Mouse (Mus musculus): Measurements from ENCODE around the gene Egfr. TPM values are rescaled to one million over a fixed set of nuclear protein-coding genes. Genes with fewer than 3 reads are reported as not detected.
A peak's percentile ranks its signal among the peaks of the same experiment; 100 is the strongest.

Gene Egfr
- polyA plus RNA-seq, 1 experiment from 2014 or later, result 21.8 TPM

DNA sequence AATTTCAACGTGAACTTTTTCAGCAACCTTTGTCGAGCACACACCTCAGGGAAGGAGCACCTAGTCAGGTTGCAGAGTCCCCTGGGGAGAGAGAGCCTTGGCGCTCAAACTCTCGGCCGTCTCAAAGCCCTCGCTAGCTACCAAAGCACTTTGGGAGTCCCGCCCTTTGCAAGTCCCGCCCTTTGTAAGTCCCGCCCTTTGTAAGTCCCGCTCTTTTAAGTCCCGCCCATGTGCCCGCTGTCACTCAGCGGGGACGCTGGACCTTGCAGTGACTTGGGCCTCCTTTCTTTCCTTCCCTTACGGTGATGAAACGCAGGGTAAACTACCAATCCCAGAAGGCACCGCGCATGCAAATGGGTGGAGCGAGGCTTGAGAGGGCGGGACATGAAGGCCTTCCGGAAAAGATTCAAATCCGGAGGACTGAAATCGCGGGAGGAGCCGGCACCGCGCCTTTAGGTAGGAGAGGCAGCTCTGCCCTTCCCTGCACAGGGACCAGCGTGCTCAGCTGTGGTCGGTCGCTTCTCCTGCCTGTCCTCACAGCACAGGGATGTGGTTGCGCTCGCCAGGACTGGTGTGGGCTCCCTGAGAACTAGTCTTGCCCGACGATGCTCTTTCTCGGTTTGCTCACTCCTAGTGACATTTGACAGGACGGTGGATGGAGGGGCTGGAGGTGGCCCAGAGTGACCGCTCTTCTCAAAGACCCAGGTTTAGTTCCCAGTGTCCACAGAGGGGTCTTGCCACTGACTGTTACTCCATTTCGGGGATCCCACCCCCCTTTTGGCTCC, 199.2 kb downstream of the Egfr start, which contains the start of gene Fbxo48:
Gene Fbxo48, plus strand, starts transcription at position 400 of the 785 bp plus-strand sequence.
- peak within 1 kb of the TSS; percentile 58 for H3K9ac ChIP-seq (replicated peaks; ENCODE audit: low read depth, low read length)
- H3K27me3 ChIP-seq (ENCODE audit: control insufficient read depth, insufficient read depth, low read length), result no peaks in the 10 kb centered on the region
- H3K4me1 ChIP-seq (ENCODE audit: control insufficient read depth, insufficient read depth, low read length), result peaks cover 10% of the 10 kb centered on the region; the same call in 1 of the 2 replicates
- WGBS, result under 1% methylated on average over 38 of the region's 38 CpGs
- H3K36me3 ChIP-seq (ENCODE audit: control insufficient read depth, insufficient read depth, low read length), result no peaks in the 10 kb centered on the region; the same call in 1 of the 2 replicates
- no peaks in the 10 kb centered on the region for H3K9me3 ChIP-seq (ENCODE audit: control insufficient read depth, low read depth, low read length)
- peak within 1 kb of the TSS; percentile 80 for H3K4me2 ChIP-seq (replicated peaks; ENCODE audit: low read depth, low read length)
- H3K27ac ChIP-seq (ENCODE audit: low read length), result no peak within 1 kb of the TSS
- peak within 1 kb of the TSS; percentile 68 for H3K4me3 ChIP-seq (ENCODE audit: low read depth, low read length)
- peak; percentile 100 for ATAC-seq (ENCODE audit: insufficient number of reproducible peaks, insufficient read depth, low FRiP score, low read depth)

DNA sequence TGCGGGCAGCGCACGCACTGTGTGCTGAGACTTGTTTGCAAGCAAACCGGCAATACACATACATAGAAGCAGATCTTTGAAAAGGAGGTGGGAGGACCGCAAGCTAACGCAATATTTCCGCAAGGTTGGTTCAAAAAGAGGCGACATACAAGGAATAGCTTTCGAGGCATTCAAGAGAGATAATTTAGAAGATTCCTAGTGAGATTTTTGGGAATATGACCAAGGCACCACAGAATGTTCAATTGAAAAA, 199.7 kb downstream of the Egfr start:
- H3K4me1 ChIP-seq (ENCODE audit: control insufficient read depth, insufficient read depth, low read length), result peaks cover 10% of the 10 kb centered on the region; the same call in 1 of the 2 replicates
- H3K4me3 ChIP-seq (ENCODE audit: low read depth, low read length), result peak overlapping the region; percentile 68
- no peaks in the 10 kb centered on the region for H3K27me3 ChIP-seq (ENCODE audit: control insufficient read depth, insufficient read depth, low read length)
- H3K9me3 ChIP-seq (ENCODE audit: control insufficient read depth, low read depth, low read length), result no peaks in the 10 kb centered on the region
- no peak overlapping the region for H3K27ac ChIP-seq (ENCODE audit: low read length)
- ATAC-seq (ENCODE audit: insufficient number of reproducible peaks, insufficient read depth, low FRiP score, low read depth), result no peak
- H3K9ac ChIP-seq (replicated peaks; ENCODE audit: low read depth, low read length), result peak overlapping the region; percentile 58
- no peaks in the 10 kb centered on the region; the same call in 1 of the 2 replicates for H3K36me3 ChIP-seq (ENCODE audit: control insufficient read depth, insufficient read depth, low read length)
- H3K4me2 ChIP-seq (replicated peaks; ENCODE audit: low read depth, low read length), result peak overlapping the region; percentile 80
- 6% methylated on average over 9 of the region's 9 CpGs for WGBS

DNA sequence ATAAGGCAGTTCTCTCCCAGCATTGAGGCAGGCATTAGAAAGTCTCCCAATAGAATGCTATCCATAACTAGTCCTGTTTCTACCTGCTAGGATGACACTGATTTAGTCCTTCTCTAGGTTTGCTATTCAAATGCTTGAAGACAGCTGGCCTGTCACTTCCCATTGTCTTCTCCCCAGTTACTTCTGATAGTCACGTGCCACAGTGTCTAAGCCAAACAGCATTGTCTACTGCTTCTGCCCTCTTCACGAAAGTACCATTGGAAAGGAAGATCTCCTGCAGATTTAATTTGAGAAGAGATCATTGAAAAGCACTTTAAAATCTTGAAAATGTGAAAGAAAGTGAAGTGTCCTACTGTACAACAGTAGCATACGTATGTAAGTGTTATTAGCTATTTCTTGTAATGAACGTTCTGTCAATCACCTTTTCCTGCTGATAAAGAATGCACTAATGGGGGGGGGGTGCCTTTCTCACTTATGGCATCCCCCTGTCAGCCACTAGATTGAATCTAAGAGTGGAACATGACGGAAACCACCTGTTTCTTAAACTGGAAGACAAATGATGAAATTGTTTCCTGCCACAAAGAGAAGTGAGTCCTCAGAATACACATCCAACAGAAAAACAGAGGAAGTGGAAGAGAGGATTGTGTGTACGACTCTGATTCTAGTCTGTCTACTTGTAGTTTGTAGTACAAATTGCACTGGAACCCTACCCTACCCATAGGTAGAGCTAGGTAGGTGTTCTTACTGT, 204.3 kb downstream of the Egfr start:
- Histone ChIP-seq H3K4me1 (ENCODE audit: control insufficient read depth, insufficient read depth, low read length) (peaks cover 7% of the 10 kb centered on the region; the same call in 1 of the 2 replicates), H3K27ac (ENCODE audit: low read length) (no peak overlapping the region), H3K36me3 (ENCODE audit: control insufficient read depth, insufficient read depth, low read length) (no peaks in the 10 kb centered on the region; the same call in 1 of the 2 replicates), H3K9ac (replicated peaks; ENCODE audit: low read depth, low read length) (no peak overlapping the region), H3K4me2 (replicated peaks; ENCODE audit: low read depth, low read length) (no peak overlapping the region), H3K4me3 (ENCODE audit: low read depth, low read length) (no peak overlapping the region), H3K9me3 (ENCODE audit: control insufficient read depth, low read depth, low read length) (no peaks in the 10 kb centered on the region), H3K27me3 (ENCODE audit: control insufficient read depth, insufficient read depth, low read length) (no peaks in the 10 kb centered on the region)
- no peak for ATAC-seq (ENCODE audit: insufficient number of reproducible peaks, insufficient read depth, low FRiP score, low read depth)
- 83% methylated on average over 6 of the region's 6 CpGs for WGBS

DNA sequence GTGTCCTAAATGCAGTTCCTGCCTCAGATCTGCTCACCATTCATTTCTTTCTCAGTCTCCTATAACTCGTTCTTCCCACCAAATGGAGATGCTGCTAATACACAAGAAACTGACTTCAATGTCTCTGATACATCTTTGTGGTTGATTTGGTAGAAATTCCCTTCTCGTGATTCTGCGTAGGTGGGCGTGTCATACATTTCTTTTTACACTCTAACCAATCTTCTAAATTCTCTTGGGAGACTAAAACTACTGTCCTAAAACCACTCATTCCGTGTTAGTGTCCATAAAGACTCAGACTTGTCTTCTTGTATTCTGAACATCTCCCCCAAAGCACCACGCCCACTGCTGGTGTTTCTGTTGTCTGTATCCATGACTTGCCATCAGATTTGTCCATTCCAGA, 205.0 kb downstream of the Egfr start:
- no peaks in the 10 kb centered on the region for H3K27me3 ChIP-seq (ENCODE audit: control insufficient read depth, insufficient read depth, low read length)
- H3K9me3 ChIP-seq (ENCODE audit: control insufficient read depth, low read depth, low read length), result no peaks in the 10 kb centered on the region
- H3K4me1 ChIP-seq (ENCODE audit: control insufficient read depth, insufficient read depth, low read length), result peaks cover 5% of the 10 kb centered on the region; the same call in 1 of the 2 replicates
- no peak for ATAC-seq (ENCODE audit: insufficient number of reproducible peaks, insufficient read depth, low FRiP score, low read depth)
- WGBS, result 94% methylated on average over 6 of the region's 6 CpGs
- no peak overlapping the region for H3K4me3 ChIP-seq (ENCODE audit: low read depth, low read length)
- H3K27ac ChIP-seq (ENCODE audit: low read length), result no peak overlapping the region
- H3K9ac ChIP-seq (replicated peaks; ENCODE audit: low read depth, low read length), result no peak overlapping the region
- no peaks in the 10 kb centered on the region; the same call in 1 of the 2 replicates for H3K36me3 ChIP-seq (ENCODE audit: control insufficient read depth, insufficient read depth, low read length)
- no peak overlapping the region for H3K4me2 ChIP-seq (replicated peaks; ENCODE audit: low read depth, low read length)

DNA sequence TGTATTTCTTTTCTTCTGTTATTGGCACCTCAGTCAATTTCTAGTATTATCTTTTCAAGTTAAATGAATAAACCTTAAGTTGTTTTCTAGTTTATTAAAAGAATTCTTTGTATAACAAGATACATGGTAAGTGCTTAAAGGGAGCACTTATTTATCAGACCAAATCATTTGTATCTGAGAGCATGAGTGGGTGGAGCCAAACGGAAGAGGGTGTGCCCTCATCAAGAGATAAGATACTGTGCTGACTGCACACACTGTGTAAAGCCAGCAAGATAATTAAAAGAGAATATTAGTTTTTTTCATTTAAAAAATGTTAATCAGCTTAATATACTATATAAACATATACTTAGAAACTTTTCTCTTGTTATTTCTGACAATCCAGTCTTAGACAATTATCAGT, 206.5 kb downstream of the Egfr start:
- H3K4me3 ChIP-seq (ENCODE audit: low read depth, low read length), result no peak overlapping the region
- H3K27ac ChIP-seq (ENCODE audit: low read length), result no peak overlapping the region
- ATAC-seq (ENCODE audit: insufficient number of reproducible peaks, insufficient read depth, low FRiP score, low read depth), result no peak
- 84% methylated on average over 1 of the region's 1 CpGs for WGBS
- no peaks in the 10 kb centered on the region for H3K27me3 ChIP-seq (ENCODE audit: control insufficient read depth, insufficient read depth, low read length)
- H3K36me3 ChIP-seq (ENCODE audit: control insufficient read depth, insufficient read depth, low read length), result no peaks in the 10 kb centered on the region; the same call in 1 of the 2 replicates
- no peak overlapping the region for H3K9ac ChIP-seq (replicated peaks; ENCODE audit: low read depth, low read length)
- no peak overlapping the region for H3K4me2 ChIP-seq (replicated peaks; ENCODE audit: low read depth, low read length)
- H3K4me1 ChIP-seq (ENCODE audit: control insufficient read depth, insufficient read depth, low read length), result no peaks in the 10 kb centered on the region
- H3K9me3 ChIP-seq (ENCODE audit: control insufficient read depth, low read depth, low read length), result no peaks in the 10 kb centered on the region

Other genes starting within 250 kb of the Egfr start
- 32.7 and 38.8 TPM in 2 replicates for gene Sec61g, start 243.7 kb upstream of the Egfr start, polyA plus RNA-seq (2014; fragmentation: Nextera tagmentation; extraction: Ambion mirVana)
- gene Fbxo48, start 199.2 kb downstream of the Egfr start, polyA plus RNA-seq (2014; fragmentation: Nextera tagmentation; extraction: Ambion mirVana), result 2.3 and 2.9 TPM in 2 replicates